Mouse (Mus musculus) left cerebral cortex, postnatal 4 days (tissue): ENCODE data around the gene Tsr3. TPM values are rescaled to one million over a fixed set of nuclear protein-coding genes. Genes with fewer than 3 reads are reported as not detected.

Experiments
- DNase-seq: peaks from one replicate; pipeline ENCODE4 v3.0.0-alpha.2; 2022
- intact Hi-C: fragments of 180-260 bp; cut with DNase I; formaldehyde crosslinking; loops from one replicate; pipeline ENCODE4 v1.15.1; 2025
- microRNA-seq: library from miRNA; unstranded; fragments of <30 nt; microRNA quantifications from one replicate; pipeline ENCODE4 v1.2.0, GENCODE M21; 2022
- total RNA-seq, 2 experiments: library from RNA; stranded (reverse); gene quantifications; 2 replicates each; pipeline ENCODE4 v1.2.3; 2021

Gene Tsr3
- total RNA-seq, 2 experiments from 2014 or later = 29.7 to 33.8 TPM

GRCm38 (mm10) chr17:25285033-25285432 lies 45.1 kb downstream of the Tsr3 start:
- intact Hi-C loops = no loop called here
- DNase-seq = peak; percentile 80

- intact Hi-C loops = no loop called here
- DNase-seq = peak; percentile 48
Observed at GRCm38 (mm10) chr17:25288842-25289241, 48.9 kb downstream of the Tsr3 start.

GRCm38 (mm10) chr17:25290411-25290810 lies 50.4 kb downstream of the Tsr3 start:
- DNase-seq = no peak
- intact Hi-C loops = loop anchor here (10.0 kb wide), 1 partner anchor 184 kb away; no protein-coding TSS in a partner anchor

Small RNA genes lying within 50 kb of the gene (microRNA-seq; reads per million reads assigned to microRNA genes)
- 39.4 reads per million, percentile 42 among the genes with 10 or more reads in this experiment for gene Mir3547

Other genes starting within 250 kb of the Tsr3 start
- 10 to 100 TPM; 27.7 to 29.0 TPM for gene Cramp1l, start 224.4 kb upstream of the Tsr3 start, total RNA-seq
- gene Ift140, start 224.1 kb upstream of the Tsr3 start, total RNA-seq = 10 to 100 TPM; 29.9 to 32.2 TPM
- gene Tmem204, start 156.6 kb upstream of the Tsr3 start, total RNA-seq = 1 to 10 TPM; 5.4 to 6.7 TPM
- gene Telo2, start 124.2 kb upstream of the Tsr3 start, total RNA-seq = 10 to 100 TPM; 58.3 to 59.3 TPM
- gene Ptx4, start 119.4 kb upstream of the Tsr3 start, total RNA-seq = under 1 TPM; 0.32 to 0.34 TPM
- 10 to 100 TPM; 40.9 to 42.5 TPM for gene Clcn7, start 106.8 kb upstream of the Tsr3 start, total RNA-seq
- gene Ccdc154, start 77.7 kb upstream of the Tsr3 start, total RNA-seq = under 1 TPM in 1 of 2 experiments, not detected in 1; 0.16 TPM
- gene Gm38655, start 64.7 kb upstream of the Tsr3 start, total RNA-seq = not detected
- 10 to 100 TPM; 16.8 to 18.6 TPM for gene BC003965, start 55.6 kb upstream of the Tsr3 start, total RNA-seq
- 10 to 100 TPM; 23.5 to 26.9 TPM for gene Unkl, start 51.8 kb upstream of the Tsr3 start, total RNA-seq
- 10 to 100 TPM; 54.6 to 56.0 TPM for gene Gnptg, start within 50 bp of the Tsr3 start, total RNA-seq
- 10 to 100 TPM in 1 of 2 experiments, 1 to 10 TPM in 1; 5.2 to 24.2 TPM for gene Baiap3, start 16.2 kb downstream of the Tsr3 start, total RNA-seq
- gene Ube2i, start 34.5 kb downstream of the Tsr3 start, total RNA-seq = 100 to 1,000 TPM; 297 to 302 TPM
- gene Prss34, start 58.2 kb downstream of the Tsr3 start, total RNA-seq = 1 to 10 TPM; 1.2 to 1.3 TPM
- gene Prss28, start 68.5 kb downstream of the Tsr3 start, total RNA-seq = not detected
- gene Prss29, start 78.5 kb downstream of the Tsr3 start, total RNA-seq = not detected
- 1 to 10 TPM in 1 of 2 experiments, under 1 TPM in 1; 0.62 to 2.5 TPM for gene Tpsab1, start 105.4 kb downstream of the Tsr3 start, total RNA-seq
- 10 to 100 TPM in 1 of 2 experiments, 1 to 10 TPM in 1; 8.1 to 16.4 TPM for gene Tpsb2, start 126.1 kb downstream of the Tsr3 start, total RNA-seq
- not detected for gene Tpsg1, start 129.1 kb downstream of the Tsr3 start, total RNA-seq
- 100 to 1,000 TPM in 1 of 2 experiments, 10 to 100 TPM in 1; 96.9 to 103 TPM for gene Cacna1h, start 193.6 kb downstream of the Tsr3 start, total RNA-seq
- gene Tekt4, start 214.4 kb downstream of the Tsr3 start, total RNA-seq = 1 to 10 TPM in 1 of 2 experiments, under 1 TPM in 1; 0.70 to 1.6 TPM